Mouse (Mus musculus) left cerebral cortex, adult 11 months (tissue): ENCODE measurements around the gene Mall.

ENCODE experiments used
- DNase-seq: peaks from one replicate; pipeline ENCODE4 v3.0.0; 2022; ENCODE audit warnings: low spot score

Mall gene

DNA sequence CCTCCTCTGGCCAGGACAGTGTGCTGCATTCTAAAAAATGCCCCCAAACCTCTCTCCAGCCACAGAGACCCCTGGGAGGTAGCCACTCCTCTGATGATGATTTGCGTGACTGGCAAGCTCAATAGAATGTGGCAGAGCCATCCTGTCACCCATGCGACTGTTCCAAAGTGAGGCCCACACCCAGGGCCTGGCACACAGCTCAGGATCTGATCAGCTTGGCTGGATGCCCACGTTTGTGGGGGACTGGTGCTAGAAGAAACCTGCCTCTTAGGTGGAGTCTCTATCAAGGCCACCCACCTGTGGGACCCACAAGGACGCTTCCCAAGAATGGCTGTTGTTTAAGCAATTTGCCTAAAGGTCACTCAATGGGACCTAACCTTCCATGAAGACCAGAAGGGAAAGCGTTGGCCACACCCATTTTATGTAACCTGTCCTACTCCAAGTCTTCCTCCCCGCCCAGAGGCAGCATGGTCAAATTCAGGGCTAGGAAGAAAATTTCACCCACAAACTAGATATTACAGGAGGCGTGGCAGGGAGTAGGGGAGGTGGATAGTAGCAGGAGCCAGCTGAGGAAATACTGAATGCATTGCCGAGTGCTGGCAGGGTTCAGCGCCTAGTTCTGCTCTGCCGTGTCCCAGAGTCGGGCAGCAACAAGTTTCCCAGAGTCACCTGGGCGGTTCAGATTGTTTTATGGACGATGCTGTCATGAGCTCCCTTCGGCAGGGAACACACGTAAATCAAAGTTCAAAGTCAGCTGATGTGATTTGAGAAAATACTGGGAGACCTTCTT, 876 bp downstream of the Mall start:
- no peak for DNase-seq

DNA sequence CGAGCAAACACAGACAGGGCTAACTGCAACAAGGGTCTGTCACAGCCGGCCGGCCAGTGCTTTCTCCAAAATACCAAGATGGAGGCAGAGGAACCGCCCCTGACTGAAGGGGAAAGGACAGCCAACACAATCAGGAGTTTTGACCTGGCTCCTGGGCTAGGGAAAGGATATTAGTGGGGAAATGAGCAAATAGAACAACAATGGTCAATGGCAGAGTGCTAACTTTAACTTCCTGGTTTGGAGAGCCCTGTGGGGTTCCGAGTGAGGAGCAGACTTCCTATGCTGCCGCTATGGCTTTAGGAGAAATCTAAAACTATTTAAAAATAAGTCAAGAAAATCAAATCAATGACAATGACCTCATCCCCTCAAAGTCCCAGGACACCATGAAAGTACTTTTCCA, 1.6 kb downstream of the Mall start:
- DNase-seq, result no peak

DNA sequence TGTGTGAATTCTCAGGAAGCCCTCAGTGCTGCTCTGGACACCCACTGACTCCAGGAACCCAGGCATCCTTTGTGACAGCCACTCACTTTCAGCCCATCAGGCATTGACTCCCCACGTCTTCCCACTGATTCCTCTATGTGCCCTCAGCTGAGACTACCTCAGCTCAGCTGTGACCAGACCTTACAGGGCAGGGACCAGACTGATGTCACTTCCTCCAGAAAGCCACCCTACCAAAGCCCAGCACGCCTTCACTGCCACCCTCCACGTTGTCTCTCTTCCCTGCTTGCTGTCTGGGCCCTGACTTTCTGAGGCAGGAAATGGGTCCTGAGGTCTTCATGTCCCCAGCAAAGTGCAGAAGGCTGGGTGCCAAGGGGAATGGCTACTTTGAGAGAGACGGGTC, 6.5 kb downstream of the Mall start:
- DNase-seq, result no peak

DNA sequence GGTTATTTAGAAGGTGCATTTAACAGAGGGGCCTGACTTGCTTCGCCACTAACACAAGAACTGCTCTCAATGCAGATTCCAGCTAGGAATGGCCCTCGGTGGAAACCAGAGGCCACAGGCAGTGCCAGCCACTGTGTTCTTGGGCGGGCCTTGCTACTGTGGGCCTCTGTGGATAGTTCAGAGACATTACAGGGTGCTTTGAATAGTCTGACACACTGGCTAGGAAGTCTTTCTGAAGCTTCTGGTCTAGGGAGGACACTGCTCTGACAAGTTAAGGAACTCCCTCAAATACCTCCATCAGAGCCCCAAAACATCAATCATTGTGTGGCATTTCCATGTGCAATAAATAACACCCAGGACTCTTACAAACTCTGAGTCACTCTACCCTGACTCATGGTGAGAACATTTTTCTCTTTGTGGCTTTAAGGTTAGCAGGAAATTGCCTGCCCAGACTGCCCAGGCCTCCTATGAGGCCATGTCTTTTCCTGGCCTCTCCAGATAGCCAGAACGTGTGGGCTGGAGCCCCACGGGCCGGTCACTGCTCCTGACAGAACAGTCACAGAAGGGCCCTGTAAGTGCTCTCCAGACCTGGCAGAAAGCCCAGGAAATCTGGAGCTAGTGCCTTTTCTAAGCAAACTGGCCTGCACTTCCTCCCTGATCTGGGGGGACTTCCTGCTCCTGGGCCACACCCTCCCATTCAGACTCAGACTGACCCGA, 7.4 kb downstream of the Mall start:
- peak; percentile 27 for DNase-seq

DNA sequence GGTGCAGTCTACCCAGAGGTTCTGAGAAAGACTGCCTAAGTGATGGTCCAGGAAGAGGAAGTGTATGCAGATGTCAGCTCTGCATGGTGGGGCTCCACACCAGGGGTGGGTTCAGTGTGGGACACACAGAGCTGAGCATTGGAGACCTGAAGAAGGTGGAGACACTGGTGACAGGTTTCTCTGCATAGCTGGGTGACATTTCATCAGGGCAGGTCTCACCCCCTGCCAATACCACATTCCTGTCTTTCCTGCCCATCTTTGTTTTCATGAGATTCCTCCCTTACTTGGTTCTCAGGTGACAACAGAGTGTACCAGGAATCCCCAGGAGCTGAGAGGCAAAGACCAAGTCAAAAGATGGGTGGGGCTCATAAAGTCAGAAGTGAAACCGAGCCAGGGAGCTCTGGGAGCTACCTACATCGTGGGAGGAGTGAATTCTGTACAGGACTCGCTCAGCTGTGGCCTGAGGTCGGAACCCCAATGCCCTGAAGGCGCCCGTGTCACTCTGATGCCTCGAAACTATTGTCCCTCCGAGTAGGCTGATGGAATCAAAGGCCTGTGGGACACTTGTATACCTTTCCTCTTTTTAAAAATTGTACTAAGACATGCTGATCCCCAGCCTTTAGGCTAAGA, 10.8 kb downstream of the Mall start:
- DNase-seq, result no peak

DNA sequence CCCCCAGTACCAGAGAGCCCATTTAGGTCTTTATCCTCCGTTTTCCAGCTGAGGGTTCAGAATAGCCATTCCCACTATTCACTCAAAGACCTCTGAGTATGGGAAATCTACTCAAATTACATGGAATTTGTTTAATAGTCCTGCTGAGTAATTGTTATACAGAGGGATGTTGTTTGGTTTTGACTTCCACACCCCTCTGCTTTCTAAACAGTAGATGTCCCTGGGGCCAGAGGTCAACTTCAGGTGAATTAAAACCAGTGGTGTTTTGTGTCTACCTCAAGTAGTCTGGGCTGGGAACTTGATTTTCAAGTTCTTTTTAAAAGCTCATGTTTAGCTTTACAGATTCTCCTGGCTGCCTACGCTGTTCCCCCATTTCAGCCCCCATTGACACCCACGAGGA, 15.0 kb downstream of the Mall start:
- no peak for DNase-seq

DNA sequence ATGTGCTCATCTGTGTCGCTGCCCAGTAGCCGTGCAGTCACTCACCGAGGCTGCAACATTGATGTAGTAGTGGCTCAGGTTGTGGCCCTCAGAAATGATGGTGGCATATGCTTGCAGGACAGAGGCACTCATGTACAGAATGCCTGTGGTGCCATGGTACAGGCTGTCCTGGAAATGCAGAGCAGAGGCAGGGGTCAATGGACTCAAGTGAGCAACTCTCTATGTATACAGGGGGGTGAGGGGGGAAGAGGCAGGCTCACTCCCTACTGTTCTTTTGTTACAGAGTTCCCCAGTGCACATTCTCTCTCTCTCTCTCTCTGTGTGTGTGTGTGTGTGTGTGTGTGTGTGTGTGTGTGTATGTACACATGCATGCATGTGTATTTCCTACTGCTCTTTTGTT, 20.9 kb downstream of the Mall start:
- DNase-seq, result no peak

DNA sequence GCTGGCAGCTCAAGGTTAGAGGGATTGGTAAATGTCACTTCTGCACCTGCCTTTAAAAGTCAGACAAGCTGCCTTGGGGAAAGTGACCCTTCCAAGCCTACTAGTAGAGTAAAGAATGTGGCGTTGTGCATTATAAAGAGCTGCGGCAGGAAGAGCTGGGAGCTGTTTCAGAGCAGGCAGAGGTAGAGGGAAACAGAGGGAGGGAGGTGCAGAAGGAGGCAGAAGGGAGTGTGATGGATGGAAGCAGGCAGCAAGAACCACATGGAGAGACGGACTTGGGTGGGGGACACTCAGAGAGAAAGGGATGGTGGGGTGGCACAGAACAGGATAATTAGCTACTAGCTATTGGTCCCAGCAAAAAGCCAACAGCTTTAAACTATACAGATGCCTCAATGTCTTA, 21.7 kb downstream of the Mall start:
- DNase-seq, result no peak

DNA sequence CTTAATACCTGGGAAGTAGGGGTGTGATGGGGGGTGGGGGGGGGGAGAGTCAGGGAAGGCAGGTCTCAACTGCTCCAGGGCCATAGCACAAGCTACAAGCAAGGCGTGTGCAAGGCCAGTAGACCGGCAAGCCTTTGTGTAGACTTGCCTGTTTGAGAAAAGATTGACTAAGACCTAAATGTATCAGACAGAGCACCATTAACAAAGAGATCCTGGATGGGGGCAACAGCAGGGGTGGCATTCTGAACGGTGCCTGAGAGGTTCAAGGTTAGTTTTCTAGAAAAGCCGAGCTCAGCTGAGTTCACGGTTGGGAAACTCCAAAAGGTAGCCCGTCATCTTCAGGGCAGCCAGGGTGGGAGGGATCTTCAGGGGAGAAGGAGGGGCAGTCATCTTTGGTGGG, 24.5 kb downstream of the Mall start:
- DNase-seq, result no peak

DNA sequence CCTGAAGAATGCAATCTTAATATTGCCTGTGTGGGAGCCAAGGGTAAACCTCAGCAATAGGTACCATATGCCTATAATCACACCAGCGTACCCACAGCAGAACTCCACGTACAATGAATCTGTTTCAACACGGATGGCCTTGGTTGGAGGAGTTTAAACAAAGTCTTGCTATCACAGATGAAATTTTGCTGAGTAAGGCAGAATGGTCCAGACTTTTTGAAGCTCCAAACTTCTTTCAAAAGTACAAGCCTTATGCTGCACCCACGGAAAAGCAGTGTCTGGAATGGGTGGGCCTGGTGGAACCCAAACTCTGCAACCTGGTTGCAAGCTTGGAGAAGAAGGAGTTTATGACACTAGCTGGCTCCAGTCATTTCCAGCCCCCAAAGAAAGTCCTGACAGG, 40.5 kb downstream of the Mall start:
- DNase-seq, result no peak

DNA sequence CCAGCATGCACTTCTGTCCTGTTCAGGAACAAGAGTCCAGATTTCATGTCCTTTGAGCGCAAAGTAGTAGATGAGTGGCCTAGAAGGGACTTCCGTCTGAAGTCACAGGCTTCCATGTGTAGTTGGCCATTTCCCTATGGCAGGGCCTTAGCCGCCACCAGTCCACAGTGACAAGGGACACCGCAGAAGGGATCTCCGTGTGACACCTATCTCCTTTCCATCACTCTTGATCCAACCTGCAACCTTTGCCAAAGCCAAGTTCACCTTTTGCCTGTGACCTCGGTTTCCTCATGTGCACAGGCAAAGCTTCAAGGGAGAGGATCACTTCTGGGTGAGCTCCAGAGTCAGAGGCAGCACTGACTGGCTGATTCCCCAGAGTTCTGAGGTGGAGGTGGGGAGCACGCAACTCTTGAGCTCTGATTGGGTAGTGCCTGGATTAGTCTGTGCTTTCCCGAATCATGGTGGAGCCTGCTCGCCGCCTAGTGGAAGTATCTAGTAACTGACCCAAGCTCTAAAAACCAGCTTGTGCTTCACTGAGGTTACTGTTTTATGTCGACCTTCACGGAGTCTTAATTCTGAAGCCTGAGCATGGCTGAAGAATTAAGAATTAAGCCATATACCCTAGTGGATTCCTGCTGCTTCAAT, 45.9 kb downstream of the Mall start:
- DNase-seq, result peak; percentile 46

DNA sequence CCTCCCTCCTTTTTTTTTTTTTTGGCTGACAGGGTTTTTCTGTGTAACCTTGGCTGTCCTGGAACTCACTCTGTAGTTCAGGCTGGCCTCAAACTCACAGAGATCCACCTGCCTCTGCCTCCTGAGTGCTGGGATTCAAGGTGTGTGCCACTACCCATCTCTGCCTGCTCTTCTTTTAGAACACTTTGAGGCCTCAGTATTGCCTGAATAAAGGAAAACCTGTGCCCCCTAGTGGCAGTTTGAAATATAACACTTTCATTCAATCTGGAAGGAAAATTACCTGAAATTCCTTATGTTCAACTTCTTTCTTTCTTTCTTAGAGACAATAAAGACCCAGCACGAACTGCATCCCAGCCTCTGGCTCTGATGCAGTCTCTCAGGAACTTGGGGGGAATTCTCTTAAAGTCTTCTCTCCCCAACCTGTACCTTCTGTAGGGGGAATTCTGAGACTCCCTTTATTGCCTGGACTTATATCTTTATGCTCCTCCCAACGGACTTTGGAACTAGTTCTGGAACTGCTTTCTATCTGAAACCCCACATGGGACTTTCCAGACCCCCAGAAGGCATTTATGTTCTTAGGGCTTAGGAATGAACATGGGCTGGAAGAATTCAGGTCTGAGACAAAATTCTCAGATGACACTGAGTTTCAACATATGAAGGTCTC, 61.8 kb downstream of the Mall start:
- DNase-seq, result no peak

DNA sequence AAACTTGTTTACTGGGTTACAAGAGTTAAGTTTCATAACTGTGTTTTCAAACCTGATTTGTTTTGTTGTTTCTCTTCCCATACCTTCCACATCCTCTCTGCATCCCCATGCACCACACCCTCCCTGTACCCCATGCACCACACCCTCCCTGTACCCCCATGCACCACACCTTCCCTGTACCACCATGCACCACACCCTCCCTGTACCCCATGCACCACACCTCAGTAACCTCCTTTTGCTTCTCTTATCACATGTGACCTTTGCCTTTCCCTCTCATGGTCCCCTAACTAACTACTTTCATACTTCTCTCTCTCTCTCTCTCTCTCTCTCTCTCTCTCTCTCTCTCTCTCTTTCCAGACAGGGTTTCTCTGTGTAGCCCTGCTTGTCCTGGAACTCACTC, 62.7 kb downstream of the Mall start:
- DNase-seq, result no peak

DNA sequence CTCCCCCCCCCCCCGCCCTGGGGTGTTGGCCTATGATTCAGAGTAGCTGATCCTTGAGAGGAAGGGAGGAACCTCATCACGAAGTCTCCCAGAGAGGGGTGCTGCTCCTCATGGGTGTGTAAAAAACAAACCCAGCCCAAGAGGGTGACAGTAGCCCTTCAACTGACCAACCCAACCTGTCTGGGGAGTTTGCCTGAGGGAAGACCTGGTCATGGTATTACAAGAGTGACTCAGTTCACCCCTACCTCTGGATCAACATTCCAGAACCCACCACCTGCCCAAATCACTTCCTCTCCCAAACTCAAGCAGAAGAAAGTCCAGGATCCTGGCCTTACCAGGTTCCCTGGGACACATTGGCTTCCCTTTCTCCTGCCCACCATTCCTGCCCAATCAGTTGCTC, 67.0 kb downstream of the Mall start:
- DNase-seq, result no peak

DNA sequence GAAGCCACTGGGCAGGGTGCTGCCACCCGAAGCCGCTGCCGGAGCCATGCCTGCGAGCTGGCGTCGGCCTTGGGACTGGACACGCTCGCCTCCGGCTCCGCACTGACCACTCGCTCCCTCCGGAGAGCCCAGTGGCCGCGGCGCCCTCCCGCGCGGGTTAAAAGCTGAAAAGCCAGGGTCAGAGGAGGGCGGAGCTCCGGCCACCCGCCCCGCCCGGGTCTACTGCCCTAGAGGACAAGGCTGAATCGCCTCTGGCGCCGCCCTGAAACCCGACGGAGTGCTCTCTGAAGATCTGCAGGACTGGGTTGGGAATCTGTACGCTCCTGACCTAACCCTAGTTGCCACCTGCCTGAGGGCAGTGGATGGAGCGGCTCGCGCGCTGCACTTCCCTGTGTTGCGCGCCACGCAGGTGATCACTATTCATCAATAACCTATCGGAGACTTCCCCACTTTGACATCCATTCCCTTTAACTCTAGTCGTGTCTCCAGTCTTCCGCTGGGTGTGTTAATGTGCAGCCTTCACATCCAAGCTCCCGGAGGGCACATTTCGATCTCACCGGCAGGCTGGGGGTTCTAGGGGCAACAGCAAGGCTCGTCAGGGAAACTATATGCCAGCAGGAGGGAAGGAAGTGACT, 73.5 kb downstream of the Mall start, which contains the start of gene Mal:
Gene Mal, minus strand, starts transcription at position 610 of the 635 bp plus-strand sequence.
- DNase-seq, result peak; percentile 23

DNA sequence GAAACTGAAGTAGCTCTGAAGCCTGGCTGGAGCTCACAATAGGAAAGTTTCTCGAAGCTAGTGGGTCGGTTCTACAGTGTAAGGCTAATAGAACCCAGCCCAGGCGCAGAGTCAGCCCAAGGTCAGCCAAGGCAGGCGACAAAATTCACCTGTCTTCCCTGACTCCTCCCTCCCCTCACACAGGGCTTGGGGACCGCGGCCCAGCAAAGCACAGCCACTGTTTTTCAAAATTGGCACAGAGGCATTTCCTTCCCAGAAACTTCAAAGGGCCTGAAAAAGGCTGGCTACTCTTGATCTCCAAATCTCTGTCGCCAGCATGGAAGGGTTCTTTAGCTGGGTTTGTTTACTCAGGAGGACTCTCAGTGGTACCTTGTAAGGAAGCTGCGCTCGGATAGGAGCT, 74.3 kb downstream of the Mall start:
- no peak for DNase-seq

DNA sequence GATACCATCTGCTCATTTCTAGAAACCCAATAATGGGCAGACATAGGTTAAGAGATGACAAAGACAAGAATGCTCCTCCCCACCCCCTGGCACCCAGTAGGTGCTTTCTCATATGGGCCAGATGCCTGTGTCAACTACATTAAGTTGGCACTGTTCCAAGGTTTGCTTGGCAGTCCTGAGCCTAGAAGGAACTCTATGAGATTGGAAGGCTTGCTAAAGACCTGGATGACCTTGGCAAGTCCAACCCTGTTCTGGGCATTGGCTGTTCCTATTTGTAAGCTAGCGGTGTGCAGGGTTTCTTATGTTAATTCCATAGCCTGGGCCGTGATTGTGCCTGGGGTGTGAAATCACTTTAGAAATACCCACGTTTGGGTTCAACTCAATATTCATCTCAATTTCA, 74.9 kb downstream of the Mall start:
- no peak for DNase-seq
